In the genomic region with DNA sequence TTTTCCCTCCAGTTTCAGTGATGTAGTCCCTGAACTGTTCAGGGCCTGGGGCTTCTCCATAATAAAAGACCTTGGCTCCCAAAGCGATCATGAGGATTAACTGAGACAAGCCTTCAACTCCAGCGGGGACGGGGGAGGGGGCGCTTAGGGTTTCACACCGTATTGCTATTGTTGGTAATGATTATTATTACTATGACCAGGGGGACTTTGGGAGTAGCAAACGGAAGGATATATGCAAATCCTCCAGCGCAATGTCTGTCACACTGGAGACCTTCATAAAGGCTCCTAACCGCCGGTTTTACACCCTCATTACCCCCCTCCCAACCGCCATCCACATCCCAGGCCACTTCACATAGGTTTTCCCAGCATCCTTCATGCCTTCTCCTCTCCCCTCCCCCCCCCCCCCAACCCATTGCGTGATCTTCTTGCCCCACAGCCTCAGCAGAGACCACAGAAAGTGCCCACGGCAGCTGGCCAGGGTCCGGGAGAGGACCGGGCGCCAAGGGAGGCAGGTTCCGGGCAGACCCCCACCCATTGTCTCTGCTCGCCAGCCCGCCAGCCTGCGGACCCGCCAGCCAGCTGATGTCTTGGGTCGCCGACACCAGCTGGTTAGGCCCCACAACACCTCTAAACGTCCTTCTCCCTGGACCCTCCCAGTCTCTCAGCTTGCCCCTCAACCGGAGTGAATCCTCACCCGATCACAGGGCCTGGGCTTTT, we compare ENCODE assay signal across 9 mouse cellular contexts. TPM values are rescaled to one million over a fixed set of nuclear protein-coding genes. Genes with fewer than 3 reads are reported as not detected.
DNase-seq lines count a peak whose midpoint lies in the region; ATAC-seq and TF ChIP-seq lines count a peak whose summit lies in the region.
"Had no signal": no experiment of that assay in that cellular context is flagged by ENCODE, and none has a peak within 500 bp of the region (broad histone marks: within the 10 kb centered on the region; RNA-seq: fewer than 3 reads in every experiment).

No protein-coding gene starts in this region.

- peak overlapping the region; percentile 88 for H3K4me2 ChIP-seq in kidney, postnatal 0 days (ENCODE audit: low read length)
- peak overlapping the region; percentile 72 for H3K4me2 ChIP-seq in hindbrain, embryonic 16.5 days (ENCODE audit: low read length)

- peak overlapping the region; percentile 71 for H3K9ac ChIP-seq in kidney, postnatal 0 days (ENCODE audit: low read depth, low read length)
- H3K9ac ChIP-seq in hindbrain, embryonic 16.5 days (ENCODE audit: low read depth, low read length): peak overlapping the region; percentile 73

- no peaks in the 10 kb centered on the region for H3K27me3 ChIP-seq in kidney, postnatal 0 days (ENCODE audit: insufficient read depth, low read length)
- H3K27me3 ChIP-seq in hindbrain, embryonic 16.5 days (replicated peaks; ENCODE audit: control insufficient read depth, insufficient read depth, low read length): no peaks in the 10 kb centered on the region

- WGBS in kidney, postnatal 0 days: 6% methylated on average over 25 of the region's 25 CpGs
- 2% methylated on average over 25 of the region's 25 CpGs for WGBS in hindbrain, embryonic 16.5 days

- H3K36me3 ChIP-seq in kidney, postnatal 0 days (ENCODE audit: insufficient read depth, low read length): no peaks in the 10 kb centered on the region
- H3K36me3 ChIP-seq in hindbrain, embryonic 16.5 days (ENCODE audit: control insufficient read depth, insufficient read depth, low read length): no peaks in the 10 kb centered on the region

- no peaks in the 10 kb centered on the region for H3K9me3 ChIP-seq in kidney, postnatal 0 days (replicated peaks; ENCODE audit: low read length)
- no peaks in the 10 kb centered on the region for H3K9me3 ChIP-seq in hindbrain, embryonic 16.5 days (ENCODE audit: control insufficient read depth, low read length)

- peak; percentile 31 for DNase-seq in kidney, postnatal 0 days (ENCODE audit: low spot score)
- DNase-seq in kidney, adult 9 months: no peak
- DNase-seq in embryo, embryonic 10 days (ENCODE audit: low spot score): peak; percentile 72
- peak; percentile 72 for DNase-seq in neural tube, embryonic 10.5 days (ENCODE audit: extremely low spot score, low spot score)
- no peak for DNase-seq in thymus, postnatal 0 days (ENCODE audit: low spot score)
- DNase-seq in layer of hippocampus, adult 11-12 months (ENCODE audit: low spot score): no peak

- 0 out of 2 replicates have a peak, but pooled peaks cover 5% of the 10 kb centered on the region for H3K4me1 ChIP-seq in kidney, postnatal 0 days (replicated peaks; ENCODE audit: insufficient read depth, low read length)
- H3K4me1 ChIP-seq in hindbrain, embryonic 16.5 days (ENCODE audit: control insufficient read depth, insufficient read depth, low read depth, low read length): peaks cover 13% of the 10 kb centered on the region

- TF ChIP-seq CTCF in kidney, postnatal 0 days (IDR thresholded peaks at IDR 0.05; ENCODE audit: low read depth): no peak

- H3K4me3 ChIP-seq in kidney, postnatal 0 days (replicated peaks; ENCODE audit: low read depth, low read length): peak overlapping the region; percentile 41
- H3K4me3 ChIP-seq in hindbrain, embryonic 16.5 days (ENCODE audit: low read length): peak overlapping the region; percentile 42
- H3K4me3 ChIP-seq: myocyte had no signal

- H3K27ac ChIP-seq in kidney, postnatal 0 days: peak overlapping the region; percentile 65; the same call in 1 of the 2 replicates
- peak overlapping the region; percentile 81 for H3K27ac ChIP-seq in hindbrain, embryonic 16.5 days (ENCODE audit: low read depth, low read length)

- peak; percentile 53; the same call in 1 of the 2 replicates for ATAC-seq in kidney, postnatal 0 days (replicated peaks; ENCODE audit: low FRiP score, low read depth)
- peak; percentile 78 for ATAC-seq in hindbrain, embryonic 16.5 days
- no peak for ATAC-seq in megakaryocyte-erythroid progenitor cell, adult 5-6 weeks (replicated peaks; ENCODE audit: low FRiP score, low TSS enrichment, poor library complexity, severe bottlenecking)

RNA-seq across cellular contexts. Expression of a gene that starts 9.9 kb away (rescaled TPM):
- 23.6 and 26.0 TPM in 2 replicates for polyA plus RNA-seq in kidney, postnatal 0 days (2015; fragmentation: Nextera tagmentation; extraction: Ambion mirVana)
- 39.8 and 50.9 TPM in 2 replicates for polyA plus RNA-seq in hindbrain, embryonic 16.5 days (2015; fragmentation: Nextera tagmentation; extraction: Ambion mirVana)
- 23.7 and 25.4 TPM in 2 replicates for polyA plus RNA-seq in thymus, postnatal 0 days (2015; fragmentation: Nextera tagmentation; extraction: Ambion mirVana)
- total RNA-seq in megakaryocyte-erythroid progenitor cell, adult 5-6 weeks (2014; fragmentation: Nextera tagmentation): 17.0 and 20.8 TPM in 2 replicates
- total RNA-seq in megakaryocyte-erythroid progenitor cell, adult 5-6 weeks (2017): 10.4 and 18.8 TPM in 2 replicates

RNA-seq across cellular contexts. Expression of a gene that starts 18.4 kb away (rescaled TPM):
- polyA plus RNA-seq in kidney, postnatal 0 days (2015; fragmentation: Nextera tagmentation; extraction: Ambion mirVana): 16.8 and 16.9 TPM in 2 replicates
- 14.0 and 15.1 TPM in 2 replicates for polyA plus RNA-seq in hindbrain, embryonic 16.5 days (2015; fragmentation: Nextera tagmentation; extraction: Ambion mirVana)
- 2.6 TPM in 2 replicates for polyA plus RNA-seq in thymus, postnatal 0 days (2015; fragmentation: Nextera tagmentation; extraction: Ambion mirVana)
- total RNA-seq in megakaryocyte-erythroid progenitor cell, adult 5-6 weeks (2014; fragmentation: Nextera tagmentation): 0.27 and 1.5 TPM in 2 replicates
- 0.76 TPM in 1 of 2 replicates, not detected in the other for total RNA-seq in megakaryocyte-erythroid progenitor cell, adult 5-6 weeks (2017)

RNA-seq across cellular contexts. Expression of a gene that starts 53.5 kb away (rescaled TPM):
- 13.9 and 25.2 TPM in 2 replicates for polyA plus RNA-seq in kidney, postnatal 0 days (2015; fragmentation: Nextera tagmentation; extraction: Ambion mirVana)
- 13.4 and 15.9 TPM in 2 replicates for polyA plus RNA-seq in hindbrain, embryonic 16.5 days (2015; fragmentation: Nextera tagmentation; extraction: Ambion mirVana)
- polyA plus RNA-seq in thymus, postnatal 0 days (2015; fragmentation: Nextera tagmentation; extraction: Ambion mirVana): 36.8 and 56.8 TPM in 2 replicates
- 18.8 and 27.3 TPM in 2 replicates for total RNA-seq in megakaryocyte-erythroid progenitor cell, adult 5-6 weeks (2014; fragmentation: Nextera tagmentation)
- total RNA-seq in megakaryocyte-erythroid progenitor cell, adult 5-6 weeks (2017): 22.9 and 27.9 TPM in 2 replicates

Comparison
In these comparisons a context has a peak if more than half of its experiments do, and no peak if none do; other contexts are left out.
1. DNase-seq: peak in kidney, postnatal 0 days (single experiment), embryo, embryonic 10 days (single experiment) and neural tube, embryonic 10.5 days (single experiment); none in kidney, adult 9 months (single experiment), thymus, postnatal 0 days (single experiment) and layer of hippocampus, adult 11-12 months (single experiment).